24 mouse cellular contexts compared by ENCODE assay signal in the genomic region with DNA sequence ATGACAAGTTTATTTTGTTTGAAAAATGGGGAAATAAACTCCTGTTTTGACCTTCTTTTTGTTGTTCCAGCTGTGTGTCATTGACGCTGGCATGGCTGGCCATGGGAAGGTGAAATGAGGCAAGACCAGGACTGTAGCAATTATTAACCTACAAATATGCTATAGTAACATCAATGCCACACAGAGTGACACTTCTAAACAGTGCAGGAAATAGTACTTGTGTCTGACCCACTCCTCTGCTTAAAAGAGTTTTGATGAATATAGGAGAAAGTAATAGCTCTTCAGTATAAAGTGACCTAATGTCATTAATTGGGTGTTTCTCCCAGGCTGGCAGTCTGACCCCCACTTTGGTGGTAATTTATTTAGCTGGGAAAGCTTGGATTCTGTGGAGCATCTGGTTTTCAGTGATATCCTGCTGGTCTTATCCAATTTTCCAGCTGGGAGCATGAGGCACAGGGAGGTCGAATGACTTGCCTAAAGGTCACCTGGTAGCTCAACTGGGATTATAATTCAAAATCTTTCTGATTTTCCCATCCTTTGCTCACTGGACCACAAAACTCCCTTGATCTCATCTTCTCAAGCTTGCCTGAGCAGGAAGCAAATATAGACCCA.
DNase-seq lines count a peak whose midpoint lies in the region; ATAC-seq lines count a peak whose summit lies in the region.
"Had no signal": no experiment of that assay in that cellular context is flagged by ENCODE, and none has a peak within 500 bp of the region (broad histone marks: within the 10 kb centered on the region; RNA-seq: fewer than 3 reads in every experiment).

No protein-coding gene starts in this region.

- no peaks in the 10 kb centered on the region for H3K36me3 ChIP-seq in forebrain, embryonic 12.5 days (replicated peaks)
- no peaks in the 10 kb centered on the region for H3K36me3 ChIP-seq in forebrain, embryonic 16.5 days (ENCODE audit: control insufficient read depth, insufficient read depth)
- H3K36me3 ChIP-seq in neural tube, embryonic 11.5 days (ENCODE audit: control insufficient read depth, insufficient read depth, low read length), result no peaks in the 10 kb centered on the region
- H3K36me3 ChIP-seq: G1E; hindbrain, embryonic 15.5 days; limb, embryonic 15.5 days; liver, embryonic 15.5 days; midbrain, embryonic 15.5 days had no signal

- H3K27ac ChIP-seq in forebrain, embryonic 12.5 days, result no peak overlapping the region
- H3K27ac ChIP-seq in forebrain, embryonic 16.5 days (ENCODE audit: low read length), result no peak overlapping the region
- no peak overlapping the region for H3K27ac ChIP-seq in neural tube, embryonic 11.5 days (ENCODE audit: low read depth, low read length)
- H3K27ac ChIP-seq: hindbrain, embryonic 15.5 days; layer of hippocampus, adult 2 months; limb, embryonic 15.5 days; liver, embryonic 15.5 days; macrophage; midbrain, embryonic 15.5 days had no signal

- no peaks in the 10 kb centered on the region for H3K4me1 ChIP-seq in forebrain, embryonic 12.5 days
- no peaks in the 10 kb centered on the region for H3K4me1 ChIP-seq in forebrain, embryonic 16.5 days (replicated peaks; ENCODE audit: control insufficient read depth, insufficient read depth, low read length)
- no peaks in the 10 kb centered on the region for H3K4me1 ChIP-seq in neural tube, embryonic 11.5 days (ENCODE audit: control insufficient read depth, insufficient read depth, low read length)
- H3K4me1 ChIP-seq: hindbrain, embryonic 15.5 days; limb, embryonic 15.5 days; liver, embryonic 15.5 days; midbrain, embryonic 15.5 days had no signal

- no peaks in the 10 kb centered on the region for H3K9me3 ChIP-seq in forebrain, embryonic 12.5 days
- H3K9me3 ChIP-seq in forebrain, embryonic 16.5 days (ENCODE audit: control insufficient read depth, low read length), result no peaks in the 10 kb centered on the region
- H3K9me3 ChIP-seq in neural tube, embryonic 11.5 days (ENCODE audit: control insufficient read depth, low read length), result no peaks in the 10 kb centered on the region
- H3K9me3 ChIP-seq: hindbrain, embryonic 15.5 days; limb, embryonic 15.5 days; liver, embryonic 15.5 days; midbrain, embryonic 15.5 days had no signal

- 0 out of 2 replicates have a peak, but pooled peaks have one; percentile 14 for ATAC-seq in forebrain, embryonic 12.5 days (ENCODE audit: low FRiP score)
- no peak for ATAC-seq in forebrain, embryonic 16.5 days
- no peak for ATAC-seq in neural tube, embryonic 11.5 days (ENCODE audit: insufficient read depth, low FRiP score, low TSS enrichment)
- ATAC-seq: activated CD4-positive, CD25-positive, alpha-beta regulatory T cell, adult 4 months; forebrain, postnatal 0 days; intestine, embryonic 16.5 days; midbrain, embryonic 15.5 days had no signal

- no peak overlapping the region for H3K4me2 ChIP-seq in forebrain, embryonic 12.5 days
- no peak overlapping the region for H3K4me2 ChIP-seq in forebrain, embryonic 16.5 days (ENCODE audit: low read length)
- H3K4me2 ChIP-seq in neural tube, embryonic 11.5 days (ENCODE audit: low read depth), result no peak overlapping the region
- H3K4me2 ChIP-seq: heart, embryonic 11.5 days; hindbrain, embryonic 15.5 days; limb, embryonic 15.5 days; liver, embryonic 15.5 days; midbrain, embryonic 15.5 days had no signal

- H3K4me3 ChIP-seq in forebrain, embryonic 12.5 days (replicated peaks), result no peak overlapping the region
- H3K4me3 ChIP-seq in forebrain, embryonic 16.5 days (replicated peaks; ENCODE audit: low read length), result no peak overlapping the region
- no peak overlapping the region for H3K4me3 ChIP-seq in neural tube, embryonic 11.5 days (ENCODE audit: low read depth, low read length)
- H3K4me3 ChIP-seq: hindbrain, embryonic 15.5 days; layer of hippocampus, adult 2 months; limb, embryonic 15.5 days; liver, embryonic 15.5 days; midbrain, embryonic 15.5 days; myocyte had no signal

- H3K9ac ChIP-seq in forebrain, embryonic 12.5 days, result no peak overlapping the region
- no peak overlapping the region for H3K9ac ChIP-seq in forebrain, embryonic 16.5 days (replicated peaks; ENCODE audit: low read depth, low read length)
- no peak overlapping the region for H3K9ac ChIP-seq in neural tube, embryonic 11.5 days (ENCODE audit: low read length)
- H3K9ac ChIP-seq: forebrain, postnatal 0 days; hindbrain, embryonic 15.5 days; limb, embryonic 15.5 days; liver, embryonic 15.5 days; midbrain, embryonic 15.5 days had no signal

- 37% methylated on average over 2 of the region's 2 CpGs for WGBS in forebrain, embryonic 12.5 days
- WGBS in forebrain, embryonic 16.5 days, result 44% methylated on average over 2 of the region's 2 CpGs
- 31% methylated on average over 2 of the region's 2 CpGs for WGBS in neural tube, embryonic 11.5 days

- no peaks in the 10 kb centered on the region for H3K27me3 ChIP-seq in forebrain, embryonic 12.5 days
- H3K27me3 ChIP-seq in forebrain, embryonic 16.5 days (replicated peaks; ENCODE audit: control insufficient read depth, insufficient read depth, low read length), result no peaks in the 10 kb centered on the region
- no peaks in the 10 kb centered on the region for H3K27me3 ChIP-seq in neural tube, embryonic 11.5 days (ENCODE audit: control insufficient read depth, insufficient read depth, low read length)
- H3K27me3 ChIP-seq: hindbrain, embryonic 15.5 days; limb, embryonic 15.5 days; liver, embryonic 15.5 days; midbrain, embryonic 15.5 days had no signal

- DNase-seq in kidney, postnatal 36 days, result peak; percentile 4 to 6
- DNase-seq in kidney, adult 8-10 months, result no peak
- peak; percentile 62 for DNase-seq in embryo, embryonic 10 days (ENCODE audit: low spot score)
- peak; percentile 19 for DNase-seq in neural tube, embryonic 11.5 days (ENCODE audit: low spot score)
- DNase-seq in frontal cortex, postnatal 10 days (ENCODE audit: low spot score in 2 of 2), result no peak
- DNase-seq: cerebellum, adult 8-10 months; forebrain, postnatal 0 days; heart, postnatal 14 days; layer of hippocampus, postnatal 36 days; right cerebral cortex, adult 18-20 months; thymus, postnatal 14 days had no signal

Comparison
In these comparisons a context has a peak if more than half of its experiments do, and no peak if none do; other contexts are left out.
1. DNase-seq: peak in kidney, postnatal 36 days (2 of 2), embryo, embryonic 10 days (single experiment) and neural tube, embryonic 11.5 days (single experiment); none in kidney, adult 8-10 months (0 of 2) and frontal cortex, postnatal 10 days (0 of 2).